Mouse (Mus musculus) adrenal gland, postnatal 10 days (tissue): Measurements from ENCODE around the gene Rtbdn. TPM values are rescaled to one million over a fixed set of nuclear protein-coding genes. Genes with fewer than 3 reads are reported as not detected.

ENCODE experiments used
- microRNA-seq: library from miRNA; unstranded; fragments of <30 nt; microRNA quantifications from one replicate; pipeline ENCODE4 v1.2.0, GENCODE M21; 2021
- total RNA-seq, 2 experiments: library from RNA; stranded (reverse); gene quantifications; 2 replicates each; pipeline ENCODE4 v1.2.3; 2021

Rtbdn gene
- total RNA-seq, 2 experiments from 2014 or later: 0.21 TPM; not detected in 1

Small RNA genes within 50 kb of the gene (microRNA-seq; reads per million reads assigned to microRNA genes)
- not detected for gene Gm24197

Other genes with a start within 250 kb of the Rtbdn start
- 1 to 10 TPM; 7.8 to 8.5 TPM for gene Lyl1, start 245.5 kb upstream of the Rtbdn start, total RNA-seq
- under 1 TPM; 0.51 to 0.88 TPM for gene G430095P16Rik, start 224.0 kb upstream of the Rtbdn start, total RNA-seq
- 100 to 1,000 TPM; 145 to 200 TPM for gene Nfix, start 146.6 kb upstream of the Rtbdn start, total RNA-seq
- gene Dand5, start 124.2 kb upstream of the Rtbdn start, total RNA-seq: 1 to 10 TPM; 5.0 to 6.9 TPM
- gene Gadd45gip1, start 115.5 kb upstream of the Rtbdn start, total RNA-seq: 10 to 100 TPM; 39.2 to 40.0 TPM
- gene Rad23a, start 106.3 kb upstream of the Rtbdn start, total RNA-seq: 100 to 1,000 TPM in 1 of 2 experiments, 10 to 100 TPM in 1; 89.4 to 108 TPM
- gene Calr, start 100.1 kb upstream of the Rtbdn start, total RNA-seq: 100 to 1,000 TPM; 404 to 492 TPM
- 10 to 100 TPM; 52.0 to 52.4 TPM for gene Farsa, start 90.0 kb upstream of the Rtbdn start, total RNA-seq
- 10 to 100 TPM; 16.1 to 21.1 TPM for gene Syce2, start 74.9 kb upstream of the Rtbdn start, total RNA-seq
- gene Gcdh, start 53.1 kb upstream of the Rtbdn start, total RNA-seq: 10 to 100 TPM; 77.9 to 96.9 TPM
- 1 to 10 TPM; 2.6 to 4.3 TPM for gene Klf1, start 45.1 kb upstream of the Rtbdn start, total RNA-seq
- 10 to 100 TPM; 11.8 to 12.8 TPM for gene Dnase2a, start 38.4 kb upstream of the Rtbdn start, total RNA-seq
- gene Mast1, start 9.6 kb upstream of the Rtbdn start, total RNA-seq: 1 to 10 TPM; 2.3 to 4.2 TPM
- 1 to 10 TPM in 1 of 2 experiments, not detected in 1; 1.1 TPM for gene Gm49661, start 22.4 kb downstream of the Rtbdn start, total RNA-seq
- gene Prdx2, start 22.6 kb downstream of the Rtbdn start, total RNA-seq: 100 to 1,000 TPM; 477 to 503 TPM
- 10 to 100 TPM; 88.6 to 91.7 TPM for gene Rnaseh2a, start 22.8 kb downstream of the Rtbdn start, total RNA-seq
- 100 to 1,000 TPM in 1 of 2 experiments, 10 to 100 TPM in 1; 28.7 to 134 TPM for gene Junb, start 31.7 kb downstream of the Rtbdn start, total RNA-seq
- 1 to 10 TPM; 6.5 to 6.6 TPM for gene Hook2, start 43.6 kb downstream of the Rtbdn start, total RNA-seq
- not detected for gene Best2, start 67.5 kb downstream of the Rtbdn start, total RNA-seq
- gene Asna1, start 78.3 kb downstream of the Rtbdn start, total RNA-seq: 10 to 100 TPM; 86.5 to 92.4 TPM
- 100 to 1,000 TPM; 143 to 155 TPM for gene Trir, start 79.8 kb downstream of the Rtbdn start, total RNA-seq
- 10 to 100 TPM; 56.6 to 59.7 TPM for gene Tnpo2, start 89.9 kb downstream of the Rtbdn start, total RNA-seq
- 10 to 100 TPM; 22.4 to 24.9 TPM for gene Fbxw9, start 113.1 kb downstream of the Rtbdn start, total RNA-seq
- gene Gm5741, start 121.0 kb downstream of the Rtbdn start, total RNA-seq: 1 to 10 TPM in 1 of 2 experiments, not detected in 1; 1.2 TPM
- gene Dhps, start 124.8 kb downstream of the Rtbdn start, total RNA-seq: 10 to 100 TPM; 35.7 to 36.5 TPM
- gene Wdr83os, start 133.7 kb downstream of the Rtbdn start, total RNA-seq: 10 to 100 TPM; 58.2 to 70.5 TPM
- 10 to 100 TPM; 25.7 to 29.8 TPM for gene Wdr83, start 134.3 kb downstream of the Rtbdn start, total RNA-seq
- 10 to 100 TPM; 52.7 to 56.6 TPM for gene Man2b1, start 136.3 kb downstream of the Rtbdn start, total RNA-seq
- gene Zfp791, start 176.1 kb downstream of the Rtbdn start, total RNA-seq: 1 to 10 TPM; 3.7 to 3.9 TPM
- not detected for gene Cks1brt, start 204.9 kb downstream of the Rtbdn start, total RNA-seq